8 mouse cellular contexts compared by ENCODE assay signal in the genomic region with DNA sequence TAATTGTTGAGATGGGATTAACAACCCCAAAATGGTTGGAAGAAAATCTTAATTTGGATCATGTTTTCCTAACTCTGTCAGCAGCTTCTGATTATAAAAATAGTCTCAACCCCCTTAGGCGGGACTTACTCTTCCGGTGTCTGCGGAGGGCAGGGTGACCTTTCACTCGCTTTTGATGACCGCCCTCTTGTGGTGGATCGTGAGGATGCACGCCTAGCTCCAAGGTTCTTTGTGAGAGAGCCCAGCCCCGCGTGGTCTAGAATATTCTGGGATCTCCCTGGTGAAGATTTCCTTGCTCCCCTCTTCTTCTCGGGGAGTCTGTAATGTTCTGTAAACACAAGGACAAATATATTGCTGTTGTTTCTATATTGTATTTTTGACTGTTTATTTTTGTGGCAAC. TPM values are rescaled to one million over a fixed set of nuclear protein-coding genes. Genes with fewer than 3 reads are reported as not detected.
DNase-seq lines count a peak whose midpoint lies in the region; ATAC-seq and TF ChIP-seq lines count a peak whose summit lies in the region.

No protein-coding gene starts in this region.

- no peaks in the 10 kb centered on the region for H3K9me3 ChIP-seq in ES-Bruce4 (replicated peaks; ENCODE audit: control insufficient read depth, insufficient read depth, low read length, poor library complexity, severe bottlenecking)
- no peaks in the 10 kb centered on the region for H3K9me3 ChIP-seq in forebrain, embryonic 14.5 days (replicated peaks; ENCODE audit: control insufficient read depth, low read length)
- no peaks in the 10 kb centered on the region for H3K9me3 ChIP-seq in liver, embryonic 16.5 days (replicated peaks; ENCODE audit: control insufficient read depth, low read length)
- H3K9me3 ChIP-seq in neural tube, embryonic 13.5 days = 0 out of 2 replicates have a peak, but pooled peaks cover 6% of the 10 kb centered on the region

- 0 out of 2 replicates have a peak, but pooled peaks have one; percentile 53 for TF ChIP-seq EP300 in ES-Bruce4 (IDR thresholded peaks at IDR 0.05; ENCODE audit: insufficient read depth, low read depth, low read length)

- TF ChIP-seq CTCF in ES-Bruce4 (IDR thresholded peaks at IDR 0.05; ENCODE audit: low read depth, low read length) = peak; percentile 82

- H3K27me3 ChIP-seq in ES-Bruce4 (ENCODE audit: control insufficient read depth, insufficient read depth, low read length, poor library complexity, severe bottlenecking) = no peaks in the 10 kb centered on the region
- no peaks in the 10 kb centered on the region for H3K27me3 ChIP-seq in forebrain, embryonic 14.5 days (replicated peaks; ENCODE audit: control insufficient read depth, insufficient read depth, low read length)
- no peaks in the 10 kb centered on the region for H3K27me3 ChIP-seq in liver, embryonic 16.5 days (ENCODE audit: control insufficient read depth, insufficient read depth, low read depth, low read length)
- H3K27me3 ChIP-seq in neural tube, embryonic 13.5 days = no peaks in the 10 kb centered on the region

- no peak overlapping the region for H3K27ac ChIP-seq in ES-Bruce4 (ENCODE audit: insufficient read depth, low read length)
- H3K27ac ChIP-seq in forebrain, embryonic 14.5 days (ENCODE audit: low read depth, low read length) = no peak overlapping the region
- no peak overlapping the region for H3K27ac ChIP-seq in liver, embryonic 16.5 days (ENCODE audit: low read length)
- H3K27ac ChIP-seq in neural tube, embryonic 13.5 days (replicated peaks) = no peak overlapping the region

- peak; percentile 78 for DNase-seq in cerebellum, adult 11 months
- DNase-seq in forebrain, embryonic 14.5 days (ENCODE audit: low spot score) = peak; percentile 92
- peak; percentile 83 to 92 for DNase-seq in heart, postnatal 14 days
- peak; percentile 87 for DNase-seq in large intestine, adult 2 months (ENCODE audit: low read depth, low spot score)
- DNase-seq in telencephalon, adult 2 months (ENCODE audit: low read depth, low spot score) = peak; percentile 74

- H3K4me3 ChIP-seq in ES-Bruce4 (ENCODE audit: low read depth, low read length) = no peak overlapping the region
- no peak overlapping the region for H3K4me3 ChIP-seq in forebrain, embryonic 14.5 days (ENCODE audit: low read depth, low read length)
- peak overlapping the region; percentile 11; the same call in 1 of the 2 replicates for H3K4me3 ChIP-seq in liver, embryonic 16.5 days (ENCODE audit: low read depth, low read length)
- H3K4me3 ChIP-seq in neural tube, embryonic 13.5 days = no peak overlapping the region

- peak overlapping the region; percentile 23; the same call in 1 of the 2 replicates for H3K4me2 ChIP-seq in forebrain, embryonic 14.5 days (ENCODE audit: low read length)
- peak overlapping the region; percentile 43 for H3K4me2 ChIP-seq in liver, embryonic 16.5 days (ENCODE audit: low read depth, low read length)
- peak overlapping the region; percentile 34; the same call in 1 of the 2 replicates for H3K4me2 ChIP-seq in neural tube, embryonic 13.5 days

- 3% methylated on average over 10 of the region's 10 CpGs for WGBS in forebrain, embryonic 14.5 days
- WGBS in large intestine, adult 2 months = under 1% methylated on average over 10 of the region's 10 CpGs
- WGBS in liver, embryonic 16.5 days (ENCODE audit: insufficient replicate concordance) = under 1% methylated on average over 10 of the region's 10 CpGs
- WGBS in neural tube, embryonic 13.5 days = 1% methylated on average over 10 of the region's 10 CpGs

- H3K4me1 ChIP-seq in ES-Bruce4 (ENCODE audit: control insufficient read depth, insufficient read depth, low read length) = no peaks in the 10 kb centered on the region
- no peaks in the 10 kb centered on the region for H3K4me1 ChIP-seq in forebrain, embryonic 14.5 days (ENCODE audit: control insufficient read depth, insufficient read depth, low read length)
- H3K4me1 ChIP-seq in liver, embryonic 16.5 days (ENCODE audit: control insufficient read depth, low read depth, low read length) = peaks cover 11% of the 10 kb centered on the region
- peaks cover 9% of the 10 kb centered on the region; the same call in 1 of the 2 replicates for H3K4me1 ChIP-seq in neural tube, embryonic 13.5 days (replicated peaks)

- no peak for TF ChIP-seq POLR2A in ES-Bruce4 (IDR thresholded peaks at IDR 0.05; ENCODE audit: insufficient read depth, low read length)

- ATAC-seq in forebrain, embryonic 14.5 days = peak; percentile 94
- ATAC-seq in liver, embryonic 16.5 days (ENCODE audit: low read depth) = peak; percentile 81
- peak; percentile 95 for ATAC-seq in neural tube, embryonic 13.5 days (ENCODE audit: low read depth)

- H3K36me3 ChIP-seq in ES-Bruce4 (ENCODE audit: control insufficient read depth, insufficient read depth, low read length, poor library complexity, severe bottlenecking) = no peaks in the 10 kb centered on the region
- H3K36me3 ChIP-seq in forebrain, embryonic 14.5 days (ENCODE audit: control insufficient read depth, insufficient read depth, low read length) = no peaks in the 10 kb centered on the region
- no peaks in the 10 kb centered on the region for H3K36me3 ChIP-seq in liver, embryonic 16.5 days (ENCODE audit: control insufficient read depth, insufficient read depth)
- no peaks in the 10 kb centered on the region for H3K36me3 ChIP-seq in neural tube, embryonic 13.5 days

- intact Hi-C loops in heart, postnatal 14 days (cut with DNase I) = loop anchor here (1.0 kb wide), 1 partner anchor 229 kb away; no protein-coding TSS in a partner anchor

- H3K9ac ChIP-seq in ES-Bruce4 (ENCODE audit: low read depth, poor library complexity, severe bottlenecking) = no peak overlapping the region
- H3K9ac ChIP-seq in forebrain, embryonic 14.5 days (ENCODE audit: low read length) = no peak overlapping the region
- no peak overlapping the region for H3K9ac ChIP-seq in liver, embryonic 16.5 days (ENCODE audit: low read depth, low read length)
- H3K9ac ChIP-seq in neural tube, embryonic 13.5 days = no peak overlapping the region

RNA-seq across cellular contexts. Expression of a gene that starts 51.3 kb away (rescaled TPM):
- 5.0 and 6.2 TPM in 2 replicates for polyA plus RNA-seq in ES-Bruce4 (2011; ENCODE audit: insufficient read depth, insufficient read length, low read depth, missing spikeins)
- polyA plus RNA-seq in forebrain, embryonic 14.5 days (2014; fragmentation: Nextera tagmentation; extraction: Ambion mirVana) = 2.2 and 2.3 TPM in 2 replicates
- 1 to 10 TPM in 1 of 2 experiments, under 1 TPM in 1; 1.00 to 1.4 TPM for total RNA-seq in heart, postnatal 14 days (2021)
- 9.5 and 13.9 TPM in 2 replicates for polyA plus RNA-seq in large intestine, adult 2 months (2012; rRNA removed)
- polyA plus RNA-seq in liver, embryonic 16.5 days (2015; fragmentation: Nextera tagmentation; extraction: Ambion mirVana) = 1.5 and 1.7 TPM in 2 replicates
- 2.0 and 2.7 TPM in 2 replicates for polyA plus RNA-seq in neural tube, embryonic 13.5 days (2015; fragmentation: Nextera tagmentation; extraction: Ambion mirVana)
